In genomic region chr8:109185558-109186198, GRCm38 (mm10) we compare ENCODE assay signal across 8 mouse cellular contexts.
DNase-seq lines count a peak whose midpoint lies in the region; ATAC-seq lines count a peak whose summit lies in the region.

No protein-coding gene starts in this region.

- H3K4me1 ChIP-seq in hindbrain, embryonic 14.5 days (replicated peaks; ENCODE audit: control insufficient read depth, insufficient read depth, low read length): peaks cover 30% of the 10 kb centered on the region

- no peaks in the 10 kb centered on the region for H3K27me3 ChIP-seq in hindbrain, embryonic 14.5 days (ENCODE audit: control insufficient read depth, insufficient read depth, low read length)

- H3K27ac ChIP-seq in hindbrain, embryonic 14.5 days: peak overlapping the region; percentile 76

- H3K9me3 ChIP-seq in hindbrain, embryonic 14.5 days (ENCODE audit: control insufficient read depth, low read length): no peaks in the 10 kb centered on the region

- H3K4me3 ChIP-seq in hindbrain, embryonic 14.5 days (replicated peaks; ENCODE audit: low read length): no peak overlapping the region

- peak overlapping the region; percentile 43; the same call in 1 of the 2 replicates for H3K9ac ChIP-seq in hindbrain, embryonic 14.5 days

- ATAC-seq in hindbrain, embryonic 14.5 days (ENCODE audit: low FRiP score): peak; percentile 66
- ATAC-seq in CD4-positive, CD25-positive, alpha-beta regulatory T cell, adult 4 months: no peak

- H3K4me2 ChIP-seq in hindbrain, embryonic 14.5 days (replicated peaks): peak overlapping the region; percentile 46

- H3K36me3 ChIP-seq in hindbrain, embryonic 14.5 days (replicated peaks; ENCODE audit: control insufficient read depth, insufficient read depth): no peaks in the 10 kb centered on the region

- peak; percentile 71 for DNase-seq in ES-CJ7 (ENCODE audit: low read depth, low spot score)
- peak; percentile 34 for DNase-seq in c-Kit-positive CD71-negative TER-119-negative erythroid progenitor cells, embryonic 14.5 days (ENCODE audit: low read depth)
- DNase-seq in frontal cortex, postnatal 25 days (ENCODE audit: low spot score in 2 of 2): peak; percentile 41 to 57
- DNase-seq in hindbrain, embryonic 14.5 days (ENCODE audit: low spot score): peak; percentile 84
- DNase-seq in layer of hippocampus, postnatal 25 days (ENCODE audit: extremely low spot score in 1 of 2, low spot score in 1 of 2): peak; percentile 32 to 64
- peak; percentile 88 for DNase-seq in lung, postnatal 10 days
- DNase-seq in right cerebral cortex, adult 2 months (ENCODE audit: low spot score in 2 of 2): peak; percentile 76 to 86

- WGBS in hindbrain, embryonic 14.5 days: 27% methylated on average over 10 of the region's 10 CpGs

Comparison
In these comparisons a context has a peak if more than half of its experiments do, and no peak if none do; other contexts are left out.
1. DNase-seq: peak in every context shown above with its lines; median percentile 88 in lung, postnatal 10 days; 84 in hindbrain, embryonic 14.5 days; 81 in right cerebral cortex, adult 2 months; 71 in ES-CJ7; 49 in frontal cortex, postnatal 25 days; 48 in layer of hippocampus, postnatal 25 days; 34 in c-Kit-positive CD71-negative TER-119-negative erythroid progenitor cells, embryonic 14.5 days.